Mouse (Mus musculus): ENCODE results near the gene Fam71e1.

DNA sequence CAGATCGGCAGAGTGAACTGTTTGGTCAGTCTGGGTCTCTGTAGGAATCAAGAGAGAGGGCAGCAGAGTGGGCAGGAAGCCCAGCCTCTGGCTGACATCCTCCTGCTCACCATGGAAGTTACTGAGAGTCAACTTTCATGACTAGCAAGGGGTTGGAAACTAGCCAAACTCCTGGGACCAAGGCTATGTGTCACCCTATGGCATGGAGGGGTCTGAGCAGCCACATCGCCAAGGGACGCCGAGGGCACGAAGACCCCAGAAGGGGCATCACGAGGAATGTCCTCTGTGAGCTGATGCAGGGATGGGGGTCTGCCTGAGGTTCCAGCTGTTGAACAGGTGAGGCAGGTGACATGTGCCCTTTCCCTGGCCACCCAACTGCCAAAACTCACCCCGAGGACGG, 7.8 kb upstream of the Fam71e1 start:
- no peak for TF ChIP-seq CTCF (IDR thresholded peaks at IDR 0.05; ENCODE audit: extremely low read depth, insufficient read depth, insufficient read length, insufficient replicate concordance)
- no peak for TF ChIP-seq POLR2A (IDR thresholded peaks at IDR 0.05; ENCODE audit: low read depth, low read length)

All from spleen, adult 2 months (tissue).